Mouse (Mus musculus) central nervous system, embryonic 11.5 days (tissue): ENCODE measurements around the gene Cpt1c. TPM values are rescaled to one million over a fixed set of nuclear protein-coding genes. Genes with fewer than 3 reads are reported as not detected.

Experiments
- polyA plus RNA-seq: library from polyadenylated mRNA; depleted of rRNA; stranded (reverse); fragments of >200 nt; gene quantifications from 2 replicates; pipeline ENCODE4 v1.2.3, GENCODE M21; 2012; rRNA removed

Gene Cpt1c
- 36.4 and 49.2 TPM in 2 replicates for polyA plus RNA-seq

GRCm38 (mm10) chr7:44974383-44975116 lies at the start of gene Cpt1c:
Gene Cpt1c, minus strand, starts transcription at chr7:44974851.

GRCm38 (mm10) chr7:45017242-45018061 lies 42.8 kb upstream of the Cpt1c start, which contains the start of gene Rras:
Gene Rras, plus strand, starts transcription at chr7:45017961.

GRCm38 (mm10) chr7:45015957-45016612 lies 41.4 kb upstream of the Cpt1c start, which contains the start of gene Scaf1:
Gene Scaf1, minus strand, starts transcription at chr7:45016363.

GRCm38 (mm10) chr7:44998501-44998955 lies 23.9 kb upstream of the Cpt1c start, which contains the start of gene Bcl2l12:
Gene Bcl2l12, minus strand, starts transcription at chr7:44998712.

GRCm38 (mm10) chr7:44997231-44997939 lies 22.7 kb upstream of the Cpt1c start, which contains the start of gene Irf3:
Gene Irf3, plus strand, starts transcription at chr7:44997648.

GRCm38 (mm10) chr7:44986192-44986878 lies 11.7 kb upstream of the Cpt1c start, which contains the start of gene Prmt1:
Gene Prmt1, minus strand, starts transcription at chr7:44986568.

GRCm38 (mm10) chr7:44942904-44943303 lies 31.7 kb downstream of the Cpt1c start, which contains the start of gene Tsks:
Gene Tsks, plus strand, starts transcription at chr7:44943204.

GRCm38 (mm10) chr7:44929204-44930151 lies 45.2 kb downstream of the Cpt1c start, which contains the start of gene Ap2a1:
Gene Ap2a1, minus strand, starts transcription at chr7:44929496.

Other genes starting within 250 kb of the Cpt1c start
- gene Vrk3, start 226.4 kb downstream of the Cpt1c start, polyA plus RNA-seq, result 29.7 and 35.3 TPM in 2 replicates
- 2.1 and 2.2 TPM in 2 replicates for gene Zfp473, start 223.8 kb downstream of the Cpt1c start, polyA plus RNA-seq
- 72.9 and 96.2 TPM in 2 replicates for gene Nup62, start 158.8 kb downstream of the Cpt1c start, polyA plus RNA-seq
- 0.37 and 0.54 TPM in 2 replicates for gene Il4i1, start 158.5 kb downstream of the Cpt1c start, polyA plus RNA-seq
- 26.1 and 29.3 TPM in 2 replicates for gene Atf5, start 158.2 kb downstream of the Cpt1c start, polyA plus RNA-seq
- gene Akt1s1, start 125.9 kb downstream of the Cpt1c start, polyA plus RNA-seq, result 101 and 104 TPM in 2 replicates
- 57.2 and 66.8 TPM in 2 replicates for gene Tbc1d17, start 125.8 kb downstream of the Cpt1c start, polyA plus RNA-seq
- gene Pnkp, start 117.7 kb downstream of the Cpt1c start, polyA plus RNA-seq, result 29.5 and 32.5 TPM in 2 replicates
- gene Ptov1, start 105.1 kb downstream of the Cpt1c start, polyA plus RNA-seq, result 453 and 647 TPM in 2 replicates
- 151 and 183 TPM in 2 replicates for gene Med25, start 82.1 kb downstream of the Cpt1c start, polyA plus RNA-seq
- gene Fuz, start 78.8 kb downstream of the Cpt1c start, polyA plus RNA-seq, result 23.0 and 29.3 TPM in 2 replicates
- gene Ap2a1, start 45.4 kb downstream of the Cpt1c start, polyA plus RNA-seq, result 70.2 and 102 TPM in 2 replicates
- 0.07 and 0.08 TPM in 2 replicates for gene Tsks, start 31.6 kb downstream of the Cpt1c start, polyA plus RNA-seq
- gene Prmt1, start 11.7 kb upstream of the Cpt1c start, polyA plus RNA-seq, result 510 and 945 TPM in 2 replicates
- 113 and 137 TPM in 2 replicates for gene Irf3, start 22.8 kb upstream of the Cpt1c start, polyA plus RNA-seq
- 70.1 and 80.1 TPM in 2 replicates for gene Bcl2l12, start 23.9 kb upstream of the Cpt1c start, polyA plus RNA-seq
- gene Scaf1, start 41.5 kb upstream of the Cpt1c start, polyA plus RNA-seq, result 105 and 108 TPM in 2 replicates
- gene Rras, start 43.1 kb upstream of the Cpt1c start, polyA plus RNA-seq, result 17.2 and 25.6 TPM in 2 replicates
- 27.7 and 54.2 TPM in 2 replicates for gene Prr12, start 78.0 kb upstream of the Cpt1c start, polyA plus RNA-seq
- gene Nosip, start 87.6 kb upstream of the Cpt1c start, polyA plus RNA-seq, result 75.0 and 79.0 TPM in 2 replicates
- gene Prrg2, start 87.8 kb upstream of the Cpt1c start, polyA plus RNA-seq, result 18.9 and 28.4 TPM in 2 replicates
- 151 and 178 TPM in 2 replicates for gene Rcn3, start 117.4 kb upstream of the Cpt1c start, polyA plus RNA-seq
- gene Fcgrt, start 129.0 kb upstream of the Cpt1c start, polyA plus RNA-seq, result 9.6 and 15.3 TPM in 2 replicates
- gene Rps11, start 149.6 kb upstream of the Cpt1c start, polyA plus RNA-seq, result 695 and 927 TPM in 2 replicates
- gene Rpl13a, start 153.9 kb upstream of the Cpt1c start, polyA plus RNA-seq, result 2,695 and 3,876 TPM in 2 replicates
- gene Gm45713, start 161.4 kb upstream of the Cpt1c start, polyA plus RNA-seq, result 0.05 and 0.52 TPM in 2 replicates
- gene Flt3l, start 161.6 kb upstream of the Cpt1c start, polyA plus RNA-seq, result 4.8 and 5.5 TPM in 2 replicates
- gene Pih1d1, start 179.5 kb upstream of the Cpt1c start, polyA plus RNA-seq, result 112 and 132 TPM in 2 replicates
- 31.7 and 34.0 TPM in 2 replicates for gene Aldh16a1, start 179.7 kb upstream of the Cpt1c start, polyA plus RNA-seq
- gene Slc17a7, start 189.1 kb upstream of the Cpt1c start, polyA plus RNA-seq, result 2.3 and 2.8 TPM in 2 replicates
- 0.04 and 0.07 TPM in 2 replicates for gene Gfy, start 204.7 kb upstream of the Cpt1c start, polyA plus RNA-seq
- 0.26 TPM in 1 of 2 replicates, not detected in the other for gene Pth2, start 206.1 kb upstream of the Cpt1c start, polyA plus RNA-seq
- 0.92 and 1.1 TPM in 2 replicates for gene Ccdc155, start 230.0 kb upstream of the Cpt1c start, polyA plus RNA-seq
- 2.0 and 3.1 TPM in 2 replicates for gene Dkkl1, start 237.3 kb upstream of the Cpt1c start, polyA plus RNA-seq
- 557 and 610 TPM in 2 replicates for gene Tead2, start 240.9 kb upstream of the Cpt1c start, polyA plus RNA-seq